Mouse (Mus musculus) gastrocnemius, postnatal 4 days (tissue): ENCODE data around the gene Ccdc130. TPM values are rescaled to one million over a fixed set of nuclear protein-coding genes. Genes with fewer than 3 reads are reported as not detected.

ENCODE experiments used
- DNase-seq, 2 experiments: peaks; one replicate each; pipeline ENCODE4 v3.0.0; 2021 to 2022; ENCODE audit warnings: low spot score in 2 of 2, mixed read lengths in 2 of 2
- total RNA-seq, 2 experiments: library from RNA; stranded (reverse); gene quantifications; 2 replicates each; pipeline ENCODE4 v1.2.3; 2021

Gene Ccdc130
- total RNA-seq, 2 experiments from 2014 or later = 11.2 to 15.1 TPM

DNA sequence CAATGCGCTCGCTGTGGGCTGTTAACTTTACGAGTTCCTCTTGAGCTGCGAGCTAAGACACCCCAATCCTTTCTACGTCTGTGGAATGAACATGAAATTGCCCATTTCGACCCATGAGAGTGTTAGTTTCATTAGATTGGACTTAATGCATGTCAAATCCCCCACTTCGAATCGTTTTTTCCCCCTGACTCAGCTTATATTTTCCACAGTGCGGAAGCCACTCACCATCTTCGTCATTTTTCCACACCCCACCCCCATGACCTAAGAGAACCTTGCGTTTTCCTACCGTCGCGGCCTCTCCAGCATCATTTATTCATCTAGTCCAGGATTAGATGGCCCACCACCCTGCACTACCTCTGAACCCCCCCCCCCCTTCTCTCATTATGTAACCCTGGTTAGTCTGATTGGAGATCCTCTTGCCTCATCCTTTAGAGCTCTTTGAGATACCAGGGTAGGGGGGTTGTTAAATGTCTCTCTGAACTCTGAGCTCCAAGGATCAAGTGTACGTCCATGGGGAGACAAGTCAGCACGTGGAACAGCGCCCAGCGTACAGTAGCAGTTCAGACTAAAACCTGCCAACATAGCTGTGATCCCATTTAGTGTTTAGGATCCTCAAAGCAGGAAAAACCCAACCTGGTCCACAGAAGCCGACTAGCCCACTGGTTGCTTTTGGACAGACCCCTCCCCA lies 32.5 kb downstream of the Ccdc130 start:
- DNase-seq = no peak

DNA sequence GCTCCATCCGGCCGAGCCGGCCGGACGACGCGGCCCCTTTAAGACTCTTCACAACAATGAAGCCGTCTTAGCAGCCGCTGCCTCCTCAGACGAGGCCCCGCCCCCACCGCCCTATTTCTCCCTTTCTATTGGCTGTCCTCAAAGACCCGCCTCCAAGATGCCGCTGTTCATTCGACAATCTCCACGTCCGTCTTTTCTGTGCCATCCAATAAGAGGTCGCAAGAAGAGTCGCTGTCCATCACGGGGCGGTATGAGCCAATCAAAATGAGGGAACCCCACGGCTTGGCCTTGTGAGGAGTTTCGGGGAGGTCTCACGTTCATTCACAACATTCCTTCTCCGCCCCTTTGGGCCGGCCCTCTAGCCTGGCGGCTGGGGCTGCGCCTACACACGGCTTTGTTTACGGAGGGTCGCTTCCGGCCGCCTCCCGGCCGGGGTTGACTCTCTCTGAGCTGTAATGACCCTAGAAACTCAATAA lies 33.1 kb downstream of the Ccdc130 start, which contains the start of gene Zswim4:
Gene Zswim4 (minus strand): TSS at position 58 of the 476 bp plus-strand sequence.
- peak; percentile 93 to 94 for DNase-seq

DNA sequence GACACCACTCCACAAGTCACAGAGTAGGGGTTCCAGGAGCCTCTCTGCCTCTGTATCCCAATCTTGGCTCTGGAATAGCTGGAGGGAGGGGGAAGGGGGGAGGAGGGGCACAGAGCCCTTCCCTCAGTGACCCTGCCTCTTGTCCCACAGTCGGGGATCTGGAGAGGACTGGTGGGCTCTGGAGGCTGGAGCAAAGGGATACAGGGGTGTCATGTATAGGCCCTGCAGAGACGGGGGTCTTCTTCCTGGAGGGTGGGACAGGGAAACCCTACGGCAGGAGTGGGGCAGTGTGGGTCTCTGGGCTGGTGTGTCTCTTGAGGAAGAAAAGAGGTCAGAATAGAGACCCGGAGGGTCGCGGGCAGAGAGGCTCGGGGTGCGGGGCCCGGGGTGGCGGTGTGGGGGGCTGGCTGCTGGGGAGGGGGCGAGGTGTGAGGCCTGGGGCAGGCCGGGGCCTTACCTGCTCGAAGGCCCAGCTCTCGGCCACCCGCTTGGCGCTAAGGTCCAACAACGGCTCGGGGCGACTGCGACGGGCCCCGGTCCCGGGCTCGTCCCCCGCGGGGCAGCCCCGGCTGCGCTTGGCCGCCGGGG lies 33.7 kb downstream of the Ccdc130 start:
- DNase-seq = no peak

DNA sequence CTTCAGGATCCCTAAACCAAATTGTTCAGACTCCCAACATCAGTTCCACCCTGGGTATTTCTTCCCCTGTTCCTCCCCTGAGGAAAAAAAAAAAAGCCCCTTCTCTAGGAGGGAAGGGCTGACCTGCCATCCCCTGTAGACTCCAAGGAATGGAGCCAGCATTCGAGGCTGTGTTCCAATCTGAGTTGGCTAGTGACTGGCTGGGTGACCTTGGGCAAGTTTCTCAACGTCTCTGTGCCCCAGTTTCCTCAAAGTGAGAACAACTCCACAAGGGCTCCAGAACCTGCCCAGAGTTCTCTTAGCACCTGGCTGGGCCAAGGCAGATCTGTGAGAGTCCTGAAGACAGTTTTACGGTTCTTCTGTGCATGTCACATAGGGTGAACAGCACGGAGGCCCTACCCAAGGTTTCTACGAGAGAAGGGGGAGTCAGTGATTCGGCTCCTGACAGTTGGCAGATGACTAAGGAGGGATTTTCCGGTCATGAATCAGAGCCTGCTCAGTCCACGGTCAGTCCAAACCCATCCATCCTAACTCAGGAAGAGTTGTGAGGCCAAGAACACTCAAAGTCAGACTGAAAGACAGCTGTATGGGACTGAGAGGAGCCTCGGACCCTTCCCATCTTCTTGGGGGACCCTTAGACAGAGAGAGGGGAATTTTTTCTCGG lies 34.3 kb downstream of the Ccdc130 start:
- DNase-seq = no peak

DNA sequence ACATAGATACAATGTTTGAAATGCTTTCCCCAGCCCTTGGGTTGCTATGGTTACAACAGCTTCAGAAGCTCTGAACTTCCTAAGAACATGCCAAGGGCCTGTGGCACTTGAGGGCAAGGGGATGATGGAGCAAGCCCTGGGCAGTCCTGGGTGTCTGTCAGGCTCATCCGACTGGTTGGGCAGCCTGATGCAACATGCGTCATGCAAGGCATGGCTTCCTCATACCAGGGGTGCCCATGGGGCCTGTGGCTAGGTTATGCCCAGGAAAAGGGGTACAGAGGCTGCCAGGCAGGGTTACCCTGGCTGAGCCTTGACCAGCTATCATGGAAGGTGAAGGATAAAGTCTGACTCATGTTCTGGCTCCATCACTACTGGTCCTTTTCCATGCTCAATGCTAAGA lies 37.1 kb downstream of the Ccdc130 start:
- DNase-seq = no peak

DNA sequence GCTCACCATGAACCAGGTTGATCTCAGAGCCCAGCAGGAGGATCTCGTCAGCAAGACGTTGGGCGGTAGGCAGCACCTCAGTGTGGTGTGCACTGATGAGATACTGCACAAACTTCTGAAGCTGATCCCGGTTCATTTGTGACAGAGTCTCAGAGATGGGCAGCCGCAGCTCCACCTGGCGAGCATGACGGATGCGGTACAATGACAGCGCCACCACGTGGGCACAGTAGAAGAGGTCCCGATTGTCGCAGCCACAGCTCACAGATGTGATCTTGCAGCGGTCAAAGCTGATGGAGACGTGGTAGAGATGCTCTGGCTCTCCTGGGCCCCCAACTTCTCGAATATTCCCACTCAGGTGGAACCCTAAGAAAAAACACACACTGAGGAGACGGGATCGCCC lies 39.4 kb downstream of the Ccdc130 start:
- no peak for DNase-seq

DNA sequence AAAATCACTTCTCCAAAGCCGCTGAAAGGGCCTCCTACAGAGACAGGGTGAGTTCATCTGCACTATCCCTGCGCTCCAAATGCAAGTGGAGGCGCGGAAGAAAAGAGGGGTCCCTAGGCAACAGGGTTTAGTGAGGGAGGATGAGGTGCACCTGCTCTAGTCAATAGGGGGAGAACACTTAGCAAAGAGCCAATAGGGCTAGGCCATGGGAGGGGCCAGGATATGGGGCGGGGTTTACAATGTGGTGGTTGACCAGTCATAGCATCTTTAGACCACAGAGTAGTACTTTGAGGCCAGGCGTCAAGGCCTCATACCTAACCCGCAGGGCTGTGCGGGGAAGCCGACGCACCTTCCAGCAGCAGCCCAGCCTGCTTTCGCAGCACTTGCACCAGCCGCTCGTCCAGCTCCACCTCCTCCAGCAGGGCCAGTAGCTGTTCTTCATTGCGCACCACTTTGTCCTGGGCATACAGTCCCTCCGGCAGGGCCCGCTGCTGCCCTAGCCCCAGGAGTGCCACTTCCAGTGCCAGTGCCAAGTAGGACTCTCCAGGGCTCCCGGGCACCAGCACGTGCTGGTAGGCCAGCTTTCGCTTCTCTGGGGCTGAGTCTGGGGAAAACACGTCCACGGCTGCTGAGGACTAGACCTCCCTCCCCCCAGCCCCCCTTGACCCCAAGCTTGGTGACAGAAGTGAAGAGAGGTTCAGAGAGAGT lies 46.7 kb downstream of the Ccdc130 start:
- DNase-seq = no peak

DNA sequence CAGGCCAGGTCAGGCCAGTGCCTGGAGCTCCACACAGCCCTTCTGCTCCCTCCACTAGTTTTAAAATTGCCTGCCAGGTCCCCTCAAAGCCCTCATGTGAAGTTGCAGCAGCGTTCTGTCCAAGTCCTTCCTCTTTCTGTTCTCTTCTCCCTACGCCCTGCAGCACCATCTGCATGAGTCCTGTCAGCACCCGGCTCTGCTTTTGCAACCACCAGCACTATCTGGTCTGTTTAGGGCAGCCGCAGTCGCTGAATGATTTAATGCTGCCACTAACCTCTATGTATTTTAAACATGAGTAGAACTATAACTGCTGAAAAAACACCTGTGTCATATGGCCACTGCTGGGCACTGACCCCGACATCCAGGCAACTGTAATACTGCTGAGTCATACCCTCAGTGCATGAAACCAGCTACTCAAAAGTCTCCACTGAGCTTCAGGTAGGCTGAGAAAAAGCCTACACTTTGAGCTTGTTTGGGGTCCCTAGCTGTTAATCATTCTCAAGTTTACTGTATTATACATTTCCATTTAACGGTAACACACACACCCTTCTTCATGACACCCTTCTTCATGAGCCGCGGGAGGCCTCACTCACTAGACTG lies 47.5 kb downstream of the Ccdc130 start:
- DNase-seq = no peak

DNA sequence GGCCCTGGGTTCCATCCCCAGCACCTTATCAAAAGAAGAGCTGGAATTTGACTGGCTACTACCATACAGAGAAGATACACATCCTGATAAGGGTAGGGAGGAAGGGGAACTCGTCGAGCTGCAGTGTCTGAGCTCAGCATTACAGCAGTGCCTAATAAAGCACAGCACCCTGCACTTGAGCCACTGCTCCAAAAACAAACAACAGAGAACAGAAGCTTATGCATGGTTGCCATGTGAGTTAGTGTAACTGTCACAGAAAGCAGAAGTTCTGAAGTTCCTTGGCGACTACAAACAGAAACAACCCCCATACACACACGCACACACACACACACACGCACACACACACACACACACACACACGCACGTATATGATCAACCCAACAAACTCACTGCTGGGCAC lies 50.1 kb downstream of the Ccdc130 start:
- no peak for DNase-seq

DNA sequence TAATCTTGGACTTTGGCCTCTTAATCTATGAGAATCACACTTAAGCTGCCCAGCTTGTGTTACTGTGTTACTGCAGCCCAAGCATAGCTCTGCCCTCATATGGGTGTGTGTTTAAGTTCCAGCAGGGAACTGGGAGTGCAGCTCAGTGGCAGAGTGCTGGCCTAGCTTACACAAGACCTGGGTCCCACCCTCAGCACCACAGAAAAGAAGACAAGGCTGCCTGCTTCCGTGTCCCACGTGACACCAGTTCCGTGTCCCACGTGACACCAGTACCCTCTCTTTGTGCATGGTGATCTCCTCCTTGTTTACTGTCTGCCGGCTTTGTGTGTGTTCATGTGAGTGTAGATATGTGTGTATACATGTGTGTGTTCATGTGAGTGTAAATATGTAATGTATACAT lies 52.0 kb downstream of the Ccdc130 start:
- DNase-seq = no peak

DNA sequence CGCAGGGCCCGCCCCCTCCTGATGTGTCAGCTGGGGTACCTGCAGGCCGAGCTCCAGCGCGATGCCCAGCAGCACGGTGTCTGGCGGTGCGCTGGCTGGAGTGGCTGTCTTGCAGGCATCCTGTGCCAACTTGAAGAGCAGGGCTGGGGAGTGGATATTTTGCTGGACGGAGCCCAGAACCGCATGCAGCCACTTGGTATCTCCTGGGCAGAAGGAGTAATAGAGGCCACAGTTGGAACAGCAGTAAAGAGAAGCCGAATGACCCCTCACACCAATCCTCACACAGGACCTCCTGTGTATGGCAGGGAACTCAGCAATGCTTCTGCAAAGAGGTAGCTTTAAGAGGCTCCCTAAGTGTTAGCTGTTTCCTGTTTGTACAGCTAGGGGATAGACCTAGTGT lies 53.0 kb downstream of the Ccdc130 start:
- no peak for DNase-seq

DNA sequence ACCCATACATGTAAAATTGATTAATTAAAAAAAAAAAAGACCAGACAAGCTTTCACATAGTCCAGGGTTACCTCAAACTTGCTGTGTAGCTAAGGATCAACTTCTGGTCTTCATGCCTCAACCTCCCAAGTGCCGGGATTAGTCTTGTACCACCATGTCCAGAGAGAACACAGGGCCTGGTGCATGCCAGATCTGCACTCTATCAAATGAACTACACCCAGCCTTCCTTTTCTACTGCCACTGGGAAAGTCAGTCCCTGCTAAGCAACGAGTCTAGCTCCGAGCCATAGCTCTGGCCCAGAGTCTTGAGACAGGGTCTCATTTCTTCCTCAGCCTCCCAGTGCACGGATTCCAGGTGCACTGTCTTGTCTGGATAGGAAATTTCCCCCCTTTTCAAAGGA lies 56.9 kb downstream of the Ccdc130 start:
- DNase-seq = no peak

DNA sequence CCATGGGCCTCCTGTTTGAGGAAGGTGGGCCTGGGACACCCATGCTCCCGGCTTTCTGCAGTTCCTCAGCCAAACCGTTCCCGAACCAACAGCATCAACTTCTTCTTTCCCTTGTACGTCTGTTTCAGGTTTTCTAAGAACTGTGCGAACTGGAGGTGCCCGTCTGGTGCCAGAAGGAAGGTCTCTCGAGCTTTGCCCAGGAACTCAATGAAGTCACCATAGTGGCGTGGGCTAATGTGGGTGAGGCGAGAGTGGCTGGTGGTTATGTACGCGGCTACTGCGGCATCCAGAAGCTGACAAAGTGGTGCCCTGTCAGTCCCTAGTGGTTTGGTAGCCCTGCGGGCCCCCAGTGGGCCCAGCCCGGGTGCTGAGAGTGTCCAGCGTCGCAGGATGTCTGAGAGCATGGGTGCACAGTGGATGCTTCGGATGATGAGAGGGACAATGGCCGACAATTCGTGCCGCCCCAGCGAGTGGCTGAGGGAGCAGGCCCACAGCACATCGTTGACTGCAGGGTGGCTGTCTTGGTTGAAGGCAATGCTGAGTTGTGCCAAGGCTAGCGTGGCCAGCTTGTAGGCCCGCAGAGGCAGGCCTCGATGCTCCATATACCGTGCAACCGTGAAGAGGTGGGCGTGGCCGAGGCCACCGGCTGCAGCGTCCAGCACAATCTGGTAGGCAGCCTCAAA lies 58.2 kb downstream of the Ccdc130 start:
- no peak for DNase-seq

DNA sequence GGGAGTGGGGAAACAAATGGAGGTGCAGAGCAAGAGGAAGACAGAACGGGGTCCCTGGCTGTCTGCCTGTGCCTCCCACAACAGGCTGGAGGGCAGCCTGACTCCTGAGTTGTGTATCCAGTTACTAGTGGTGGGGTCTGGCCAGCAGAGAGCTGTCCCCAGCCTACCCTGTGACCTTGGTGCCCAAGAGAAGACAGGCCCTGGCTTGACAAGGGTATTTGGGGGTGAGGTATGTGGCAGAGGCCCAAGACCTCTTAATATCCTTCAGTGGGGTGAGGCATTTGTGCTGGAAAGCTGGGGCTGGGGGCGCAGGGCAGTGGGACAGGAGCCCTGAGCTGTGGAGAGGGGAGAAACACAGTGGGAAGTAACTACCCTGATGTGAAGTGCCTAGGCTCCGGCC lies 59.0 kb downstream of the Ccdc130 start:
- no peak for DNase-seq

DNA sequence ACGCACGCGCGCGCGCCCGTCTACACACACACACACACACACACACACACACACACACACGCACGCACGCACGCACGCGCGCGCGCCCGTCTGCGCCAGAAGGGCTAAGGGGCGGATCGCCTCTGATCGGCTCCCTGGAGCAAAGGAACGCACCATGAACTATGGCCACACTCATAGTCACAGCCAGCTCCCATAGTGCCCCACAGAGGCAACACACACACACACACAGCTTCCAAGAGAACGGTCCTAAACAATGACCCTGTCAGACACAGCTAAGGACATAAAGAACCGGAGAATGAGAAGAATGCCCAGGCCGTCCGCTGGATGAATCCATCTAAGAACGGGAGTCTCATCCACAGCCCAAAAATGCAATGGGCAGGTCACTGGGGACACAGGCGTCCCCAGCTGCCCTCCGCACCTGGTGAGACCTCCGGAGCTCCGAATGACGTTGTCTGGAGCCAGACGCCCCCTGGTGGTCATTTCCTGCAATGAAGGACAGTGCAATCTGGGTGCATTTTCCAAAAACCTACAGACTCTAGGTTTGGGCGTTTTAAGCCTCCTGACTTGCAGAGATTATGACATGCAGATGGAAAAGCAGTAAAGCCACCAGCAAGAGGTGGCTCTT lies 59.9 kb downstream of the Ccdc130 start:
- DNase-seq = peak; percentile 87 to 88

DNA sequence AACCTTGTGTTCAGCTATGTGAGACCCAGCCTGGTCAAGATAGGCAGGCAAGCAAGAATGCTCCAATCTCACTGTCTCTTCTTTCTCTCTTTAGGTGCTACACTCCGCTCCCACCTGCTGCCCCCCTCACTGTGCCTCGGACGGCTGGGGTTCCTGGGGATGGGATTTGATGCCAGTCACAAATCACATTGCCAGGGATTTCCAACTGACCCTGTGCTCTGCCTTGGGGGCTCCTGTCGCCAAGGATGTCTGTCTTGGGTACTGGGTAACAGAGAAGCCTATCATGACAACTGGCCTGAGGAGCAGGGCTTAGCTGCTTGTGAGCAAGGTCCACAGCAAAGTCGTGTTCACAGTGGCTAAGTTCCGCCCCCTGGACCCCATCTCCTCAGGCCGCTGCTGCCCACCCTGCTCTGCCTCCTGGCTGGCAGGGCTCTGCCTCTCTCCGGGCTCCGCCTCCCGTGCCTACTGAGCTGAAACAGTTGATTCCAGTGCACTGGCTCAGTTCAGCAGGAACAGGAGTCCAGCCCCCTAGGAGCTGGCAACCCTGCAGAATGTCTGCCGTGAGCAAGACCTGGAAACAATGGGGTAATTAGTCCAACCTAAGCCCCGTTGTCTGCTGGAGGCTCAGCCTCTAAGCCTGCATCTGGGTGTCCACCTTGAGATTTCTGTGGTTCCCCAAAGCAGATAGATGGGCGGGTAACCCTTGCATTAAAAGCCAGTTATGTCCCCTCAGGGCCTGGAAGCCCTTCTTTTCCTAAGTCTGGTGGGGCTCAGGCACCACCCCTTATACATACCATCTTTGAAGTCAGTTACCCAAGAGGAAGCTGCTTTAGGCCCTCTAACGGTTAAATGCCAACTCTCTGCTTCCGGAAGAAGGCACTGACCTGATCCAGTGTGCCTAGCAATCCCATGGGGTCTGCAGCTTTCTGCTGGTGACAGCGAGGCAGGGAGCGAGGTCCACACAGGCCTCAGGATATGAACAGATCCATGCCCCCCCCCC lies 61.5 kb downstream of the Ccdc130 start:
- DNase-seq = no peak

DNA sequence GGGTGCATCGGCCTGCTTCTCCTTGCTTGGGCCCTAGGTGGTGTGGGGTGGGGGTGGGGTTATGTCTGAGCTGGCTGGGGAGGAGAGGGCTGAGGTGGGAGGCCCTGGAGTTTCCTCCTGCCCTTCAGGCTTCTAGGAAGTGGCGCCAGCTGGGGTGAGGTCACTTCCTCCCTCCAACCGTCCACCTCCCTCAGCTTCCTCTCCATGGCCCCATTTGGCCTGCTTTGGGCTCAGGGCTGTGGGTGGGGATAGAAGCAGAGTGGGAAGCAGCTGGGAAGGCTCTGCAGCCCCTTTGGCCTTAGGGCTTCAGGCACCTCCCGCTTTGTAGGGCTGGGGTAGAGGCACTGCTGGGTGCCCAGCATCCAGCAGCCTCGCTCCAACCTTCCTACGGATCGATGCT lies 62.4 kb downstream of the Ccdc130 start:
- DNase-seq = peak in 1 of 2 experiments; percentile 75
